Mouse (Mus musculus) CH12.LX (cell line): Measurements from ENCODE around the gene Skap2.

Source experiments
- CTCF ChIP-seq, 2 experiments: IDR thresholded peaks in 1 of 2; conservative IDR thresholded peaks in 1 of 2; 2 replicates each; pipeline ENCODE4 v1.5.1; 2011 to 2012; ENCODE audit warnings: low read depth in 2 of 2, low read length in 2 of 2, improper control_type of control experiment in 1 of 2, inconsistent platforms in 1 of 2, mild to moderate bottlenecking in 1 of 2, moderate library complexity in 1 of 2
- EP300 ChIP-seq: IDR thresholded peaks from 2 replicates; pipeline ENCODE4 v1.6.1; 2011; ENCODE audit warnings: low read length, improper control_type of control experiment
- MAFK ChIP-seq: IDR thresholded peaks from 2 replicates; pipeline ENCODE4 v1.6.1; 2011; ENCODE audit warnings: low read length, improper control_type of control experiment; ENCODE audit not compliant: insufficient replicate concordance
- NELFE ChIP-seq: IDR thresholded peaks from 2 replicates; pipeline ENCODE4 v1.6.1; 2011; ENCODE audit warnings: low read depth, low read length, improper control_type of control experiment
- USF2 ChIP-seq: conservative IDR thresholded peaks from 2 replicates; pipeline ENCODE4 v1.6.1; 2011; ENCODE audit warnings: low read depth, low read length, improper control_type of control experiment
- ZC3H11A ChIP-seq: IDR thresholded peaks from 2 replicates; pipeline ENCODE4 v1.6.1; 2012; ENCODE audit warnings: low read depth, mild to moderate bottlenecking, inconsistent platforms, low read length, improper control_type of control experiment
- ZKSCAN1 ChIP-seq: IDR thresholded peaks from 2 replicates; pipeline ENCODE4 v1.6.1; 2012; ENCODE audit warnings: low read depth, inconsistent platforms, low read length, improper control_type of control experiment, borderline replicate concordance

- no peak for TF ChIP-seq EP300
- TF ChIP-seq USF2, result no peak
- TF ChIP-seq MAFK, result no peak
- no peak for TF ChIP-seq NELFE
- no peak for TF ChIP-seq CTCF (conservative IDR thresholded peaks at IDR 0.05 in 1 of 2, IDR thresholded peaks at IDR 0.05 in 1 of 2; ENCODE audit: low read depth in 2 of 2, low read length in 2 of 2)
- no peak for TF ChIP-seq ZC3H11A
- TF ChIP-seq ZKSCAN1, result no peak
Observed at GRCm38 (mm10) chr6:52028131-52028530, 15.8 kb upstream of the Skap2 start.
